Mouse (Mus musculus) neutrophil, adult 5-6 weeks (primary cell): ENCODE measurements around the gene Ugt1a5. TPM values are rescaled to one million over a fixed set of nuclear protein-coding genes. Genes with fewer than 3 reads are reported as not detected.

Experiments used
- ATAC-seq: fragments of 151-379, 151-347 bp; 2 replicates; pipeline ENCODE4 v1.8.0; 2017; ENCODE audit warnings: mild to moderate bottlenecking, moderate TSS enrichment; ENCODE audit not compliant: insufficient number of reproducible peaks, poor library complexity, low FRiP score, severe bottlenecking; ENCODE audit errors: extremely low read depth
- total RNA-seq: library from RNA; stranded (forward); fragments of 200-1000 nt; gene quantifications from 2 replicates; pipeline ENCODE4 v1.2.3, GENCODE M21; 2017

The Ugt1a5 gene
- total RNA-seq, 1 experiment from 2014 or later = 2.8 TPM

- ATAC-seq = no peak
These were observed 67.8 kb downstream of the Ugt1a5 start for GRCm38 (mm10) chr1:88233421-88234247.

- no peak for ATAC-seq
These were observed 68.4 kb downstream of the Ugt1a5 start for GRCm38 (mm10) chr1:88234248-88234610.

GRCm38 (mm10) chr1:88234646-88235045, 68.8 kb downstream of the Ugt1a5 start:
- no peak for ATAC-seq

- no peak for ATAC-seq
These were observed 69.5 kb downstream of the Ugt1a5 start for GRCm38 (mm10) chr1:88235046-88235893.

GRCm38 (mm10) chr1:88235894-88236415, 70.1 kb downstream of the Ugt1a5 start:
- ATAC-seq = no peak

GRCm38 (mm10) chr1:88237311-88237710, 71.5 kb downstream of the Ugt1a5 start:
- ATAC-seq = no peak

GRCm38 (mm10) chr1:88238771-88239170, 73.0 kb downstream of the Ugt1a5 start:
- no peak for ATAC-seq

- ATAC-seq = no peak
These were observed 74.3 kb downstream of the Ugt1a5 start for GRCm38 (mm10) chr1:88240072-88240471.

GRCm38 (mm10) chr1:88240579-88240978, 74.8 kb downstream of the Ugt1a5 start:
- ATAC-seq = no peak

GRCm38 (mm10) chr1:88243861-88244260, 78.0 kb downstream of the Ugt1a5 start:
- no peak for ATAC-seq

- no peak for ATAC-seq
These were observed 80.1 kb downstream of the Ugt1a5 start for GRCm38 (mm10) chr1:88245881-88246280.

- ATAC-seq = no peak
These were observed 80.6 kb downstream of the Ugt1a5 start for GRCm38 (mm10) chr1:88246386-88246785.

GRCm38 (mm10) chr1:88247660-88248059, 81.8 kb downstream of the Ugt1a5 start:
- ATAC-seq = no peak

- no peak for ATAC-seq
These were observed 82.8 kb downstream of the Ugt1a5 start for GRCm38 (mm10) chr1:88248658-88249057.

- no peak for ATAC-seq
These were observed 83.8 kb downstream of the Ugt1a5 start for GRCm38 (mm10) chr1:88249596-88249995.

- no peak for ATAC-seq
These were observed 84.2 kb downstream of the Ugt1a5 start for GRCm38 (mm10) chr1:88250023-88250422.

GRCm38 (mm10) chr1:88253106-88253505, 87.3 kb downstream of the Ugt1a5 start:
- peak; percentile 4 for ATAC-seq

GRCm38 (mm10) chr1:88253540-88253939, 87.7 kb downstream of the Ugt1a5 start:
- ATAC-seq = peak; percentile 3; the same call in 1 of the 2 replicates

- ATAC-seq = no peak
These were observed 89.1 kb downstream of the Ugt1a5 start for GRCm38 (mm10) chr1:88254793-88255465.
